Mouse (Mus musculus): ENCODE results near the gene Prkag2. TPM values are rescaled to one million over a fixed set of nuclear protein-coding genes. Genes with fewer than 3 reads are reported as not detected.

Prkag2 gene
- polyA plus RNA-seq, 1 experiment = 13.7 TPM

DNA sequence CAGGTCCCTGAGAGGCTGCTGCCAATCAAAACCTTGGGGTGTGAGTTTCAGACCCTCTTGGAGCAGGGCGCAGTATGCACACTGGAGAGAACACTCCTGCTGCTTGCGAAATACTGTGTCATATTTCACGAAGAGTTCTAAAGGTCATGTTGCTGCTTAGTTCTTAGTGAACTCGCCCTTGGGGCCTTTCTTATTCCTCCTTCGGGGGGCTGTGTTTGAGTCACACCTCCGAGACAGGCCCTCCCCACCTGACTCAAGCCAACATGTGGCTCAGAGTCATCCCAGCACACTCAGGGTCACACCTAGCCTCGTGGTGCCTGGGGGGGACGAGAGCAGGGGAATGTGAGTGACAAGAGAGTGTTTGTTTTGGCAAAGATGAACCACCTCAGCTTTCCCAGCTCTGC is 99.0 kb downstream of the Prkag2 start:
- Histone ChIP-seq H3K4me3 (replicated peaks; ENCODE audit: control insufficient read depth, low read depth, low read length) (no peak overlapping the region), H3K4me1 (ENCODE audit: control insufficient read depth, insufficient read depth, low read length) (peaks cover 2% of the 10 kb centered on the region; the same call in 1 of the 2 replicates), H3K27ac (ENCODE audit: control insufficient read depth, insufficient read depth, low read depth, low read length, poor library complexity) (no peak overlapping the region)
- TF ChIP-seq CTCF (IDR thresholded peaks at IDR 0.05; ENCODE audit: control insufficient read depth, insufficient read depth, low read length) (no peak), POLR2A (IDR thresholded peaks at IDR 0.05; ENCODE audit: borderline replicate concordance, control insufficient read depth, low read depth, low read length) (no peak)
- WGBS = 41% methylated on average over 8 of the region's 8 CpGs

- TF ChIP-seq POLR2A (IDR thresholded peaks at IDR 0.05; ENCODE audit: borderline replicate concordance, control insufficient read depth, low read depth, low read length) = no peak
- no peak for TF ChIP-seq CTCF (IDR thresholded peaks at IDR 0.05; ENCODE audit: control insufficient read depth, insufficient read depth, low read length)
- WGBS = 59% methylated on average over 4 of the region's 4 CpGs
- Histone ChIP-seq H3K4me3 (replicated peaks; ENCODE audit: control insufficient read depth, low read depth, low read length) (no peak overlapping the region), H3K27ac (ENCODE audit: control insufficient read depth, insufficient read depth, low read depth, low read length, poor library complexity) (no peak overlapping the region), H3K4me1 (ENCODE audit: control insufficient read depth, insufficient read depth, low read length) (peaks cover 2% of the 10 kb centered on the region; the same call in 1 of the 2 replicates)
Measured at GRCm38 (mm10) chr5:24999351-24999750, 101.1 kb downstream of the Prkag2 start.

GRCm38 (mm10) chr5:24995576-24996100 is 104.8 kb downstream of the Prkag2 start:
- 7% methylated on average over 13 of the region's 13 CpGs for WGBS
- Histone ChIP-seq H3K4me1 (ENCODE audit: control insufficient read depth, insufficient read depth, low read length) (peaks cover 5% of the 10 kb centered on the region), H3K27ac (ENCODE audit: control insufficient read depth, insufficient read depth, low read depth, low read length, poor library complexity) (no peak overlapping the region), H3K4me3 (replicated peaks; ENCODE audit: control insufficient read depth, low read depth, low read length) (no peak overlapping the region)
- TF ChIP-seq CTCF (IDR thresholded peaks at IDR 0.05; ENCODE audit: control insufficient read depth, insufficient read depth, low read length) (no peak), POLR2A (IDR thresholded peaks at IDR 0.05; ENCODE audit: borderline replicate concordance, control insufficient read depth, low read depth, low read length) (no peak)

DNA sequence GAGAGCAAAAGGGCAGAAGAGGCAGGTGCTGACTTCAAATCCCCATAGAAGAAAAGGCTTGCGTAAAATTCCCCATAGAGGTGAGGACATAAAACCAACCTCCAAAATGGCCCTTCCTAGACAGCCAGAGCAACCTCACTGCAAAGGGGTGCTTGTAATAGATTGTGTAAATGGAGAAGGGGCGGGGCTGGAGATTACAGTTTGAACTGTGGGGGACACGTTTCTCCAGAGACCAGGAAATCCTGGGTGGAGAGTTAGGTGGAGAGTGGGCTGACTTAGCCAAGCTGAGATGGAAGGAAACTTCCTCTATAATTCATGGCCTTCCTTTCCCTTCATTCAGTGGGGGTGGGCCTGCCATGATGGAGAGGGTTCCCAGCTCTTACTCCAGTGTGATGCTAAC is 107.3 kb downstream of the Prkag2 start:
- Histone ChIP-seq H3K4me3 (replicated peaks; ENCODE audit: control insufficient read depth, low read depth, low read length) (no peak overlapping the region), H3K27ac (ENCODE audit: control insufficient read depth, insufficient read depth, low read depth, low read length, poor library complexity) (no peak overlapping the region), H3K4me1 (ENCODE audit: control insufficient read depth, insufficient read depth, low read length) (peaks cover 4% of the 10 kb centered on the region)
- 10% methylated on average over 3 of the region's 3 CpGs for WGBS
- TF ChIP-seq CTCF (IDR thresholded peaks at IDR 0.05; ENCODE audit: control insufficient read depth, insufficient read depth, low read length) (no peak), POLR2A (IDR thresholded peaks at IDR 0.05; ENCODE audit: borderline replicate concordance, control insufficient read depth, low read depth, low read length) (no peak)

DNA sequence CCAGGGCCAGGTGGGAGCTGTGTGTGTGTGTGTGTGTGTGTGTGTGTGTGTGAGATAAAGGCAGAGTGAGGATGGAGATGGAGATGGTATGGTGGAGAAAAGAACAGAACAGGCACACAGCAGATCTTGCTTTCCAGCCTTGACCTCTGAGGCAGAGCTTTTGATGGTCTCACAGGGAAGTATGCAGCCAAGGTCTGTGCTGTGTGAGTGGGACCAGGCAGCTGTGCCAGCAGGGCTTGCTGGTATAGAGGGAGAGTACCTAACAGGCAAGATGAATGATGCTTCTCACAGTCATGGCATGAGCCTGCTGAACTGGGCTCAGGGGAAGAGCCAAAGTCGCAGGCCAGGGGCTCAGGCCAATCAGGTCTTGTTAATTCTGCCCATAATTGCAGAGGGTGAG is 108.9 kb downstream of the Prkag2 start:
- Histone ChIP-seq H3K4me3 (replicated peaks; ENCODE audit: control insufficient read depth, low read depth, low read length) (no peak overlapping the region), H3K4me1 (ENCODE audit: control insufficient read depth, insufficient read depth, low read length) (peaks cover 4% of the 10 kb centered on the region), H3K27ac (ENCODE audit: control insufficient read depth, insufficient read depth, low read depth, low read length, poor library complexity) (no peak overlapping the region)
- TF ChIP-seq POLR2A (IDR thresholded peaks at IDR 0.05; ENCODE audit: borderline replicate concordance, control insufficient read depth, low read depth, low read length) (no peak), CTCF (IDR thresholded peaks at IDR 0.05; ENCODE audit: control insufficient read depth, insufficient read depth, low read length) (no peak)
- WGBS = 76% methylated on average over 1 of the region's 1 CpGs

GRCm38 (mm10) chr5:24990460-24990859 is 110.0 kb downstream of the Prkag2 start:
- Histone ChIP-seq H3K4me3 (replicated peaks; ENCODE audit: control insufficient read depth, low read depth, low read length) (no peak overlapping the region), H3K4me1 (ENCODE audit: control insufficient read depth, insufficient read depth, low read length) (peaks cover 4% of the 10 kb centered on the region), H3K27ac (ENCODE audit: control insufficient read depth, insufficient read depth, low read depth, low read length, poor library complexity) (no peak overlapping the region)
- TF ChIP-seq POLR2A (IDR thresholded peaks at IDR 0.05; ENCODE audit: borderline replicate concordance, control insufficient read depth, low read depth, low read length) = no peak
- 42% methylated on average over 5 of the region's 5 CpGs for WGBS

- Histone ChIP-seq H3K4me1 (ENCODE audit: control insufficient read depth, insufficient read depth, low read length) (peaks cover 4% of the 10 kb centered on the region), H3K4me3 (replicated peaks; ENCODE audit: control insufficient read depth, low read depth, low read length) (no peak overlapping the region), H3K27ac (ENCODE audit: control insufficient read depth, insufficient read depth, low read depth, low read length, poor library complexity) (no peak overlapping the region)
- 2% methylated on average over 3 of the region's 3 CpGs for WGBS
- TF ChIP-seq POLR2A (IDR thresholded peaks at IDR 0.05; ENCODE audit: borderline replicate concordance, control insufficient read depth, low read depth, low read length) (no peak), CTCF (IDR thresholded peaks at IDR 0.05; ENCODE audit: control insufficient read depth, insufficient read depth, low read length) (no peak)
Measured at GRCm38 (mm10) chr5:24989683-24990082, 110.8 kb downstream of the Prkag2 start.

DNA sequence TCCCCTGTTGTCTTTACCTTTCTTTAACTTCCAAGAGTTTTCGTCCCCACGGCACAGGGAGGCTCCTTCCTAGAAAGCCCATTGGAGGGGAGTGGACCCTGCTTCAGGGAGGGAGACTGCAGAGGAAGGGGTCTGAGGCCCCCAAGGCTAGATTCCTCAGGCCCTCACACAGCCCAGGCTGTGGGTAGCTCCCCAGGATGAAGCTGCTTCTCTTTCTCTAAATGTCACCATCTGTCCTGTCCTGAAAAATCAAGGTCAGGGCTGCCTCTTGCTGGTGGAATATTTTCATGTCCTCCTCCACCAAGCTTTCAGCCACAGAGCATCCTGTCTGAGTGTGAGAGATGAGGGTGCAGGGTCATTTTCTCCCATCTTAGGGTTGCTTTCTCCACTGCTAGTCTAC is 113.5 kb downstream of the Prkag2 start:
- Histone ChIP-seq H3K4me1 (ENCODE audit: control insufficient read depth, insufficient read depth, low read length) (no peaks in the 10 kb centered on the region; the same call in 1 of the 2 replicates), H3K4me3 (replicated peaks; ENCODE audit: control insufficient read depth, low read depth, low read length) (no peak overlapping the region), H3K27ac (ENCODE audit: control insufficient read depth, insufficient read depth, low read depth, low read length, poor library complexity) (no peak overlapping the region)
- 92% methylated on average over 2 of the region's 2 CpGs for WGBS
- no peak for TF ChIP-seq CTCF (IDR thresholded peaks at IDR 0.05; ENCODE audit: control insufficient read depth, insufficient read depth, low read length)
- no peak for TF ChIP-seq POLR2A (IDR thresholded peaks at IDR 0.05; ENCODE audit: borderline replicate concordance, control insufficient read depth, low read depth, low read length)

Measured in bone marrow, adult 2 months (tissue).